Mouse (Mus musculus) liver, embryonic 11.5 days (tissue): ENCODE results near the gene Tmem98. TPM values are rescaled to one million over a fixed set of nuclear protein-coding genes. Genes with fewer than 3 reads are reported as not detected.

Experiments
- ATAC-seq: fragments of 200-750 bp; cut with Nextera tagmentation; replicated peaks from 2 replicates; pipeline ENCODE4 v1.8.0; 2017; ENCODE audit warnings: moderate number of reproducible peaks, mild to moderate bottlenecking, moderate TSS enrichment, moderate library complexity; ENCODE audit not compliant: low FRiP score
- DNase-seq: peaks from one replicate; pipeline ENCODE4 v3.0.0-alpha.2; 2017; ENCODE audit warnings: low spot score
- H3K27ac ChIP-seq: fragments of 300-500 bp; sonication (generic); 2 replicates; pipeline ENCODE4 v1.5.1; 2014; ENCODE audit warnings: mild to moderate bottlenecking, low read depth, low read length, control low read depth
- H3K27me3 ChIP-seq: fragments of 300-500 bp; sonication (generic); replicated peaks from 2 replicates; pipeline ENCODE4 v1.6.1; 2014; ENCODE audit warnings: low read length, mixed read lengths; ENCODE audit not compliant: control insufficient read depth, insufficient read depth
- H3K36me3 ChIP-seq: fragments of 300-500 bp; sonication (generic); 2 replicates; pipeline ENCODE4 v1.6.1; 2014; ENCODE audit warnings: mild to moderate bottlenecking, low read length, moderate library complexity, mixed read lengths; ENCODE audit not compliant: control insufficient read depth, insufficient read depth
- H3K4me1 ChIP-seq: fragments of 300-500 bp; sonication (generic); replicated peaks from 2 replicates; pipeline ENCODE4 v1.6.1; 2014; ENCODE audit warnings: low read length, mixed read lengths; ENCODE audit not compliant: control insufficient read depth, insufficient read depth
- H3K4me2 ChIP-seq: fragments of 300-500 bp; sonication (generic); 2 replicates; pipeline ENCODE4 v1.6.1; 2014; ENCODE audit warnings: mild to moderate bottlenecking, control low read depth, moderate library complexity
- H3K4me3 ChIP-seq: fragments of 300-500 bp; sonication (generic); 2 replicates; pipeline ENCODE4 v1.5.1; 2014; ENCODE audit warnings: low read depth, low read length, control low read depth
- H3K9ac ChIP-seq: fragments of 300-500 bp; sonication (generic); 2 replicates; pipeline ENCODE4 v1.6.1; 2014; ENCODE audit warnings: low read depth, low read length, control low read depth
- H3K9me3 ChIP-seq: fragments of 300-500 bp; sonication (generic); 2 replicates; pipeline ENCODE4 v1.6.1; 2016; ENCODE audit warnings: low read length, inconsistent platforms, mixed read lengths; ENCODE audit not compliant: control insufficient read depth
- WGBS: fragments of 180-500 bp; shearing (Covaris S2); extraction: QIAGEN DNeasy Blood & Tissue Kit; methylation state at CpG from one replicate; pipeline ENCODE4 v1.1.7; 2014; 5-methylcytosine and 5-hydroxymethylcytosine counted together
- polyA plus RNA-seq: library from polyadenylated mRNA; unstranded; fragments of >200 nt; fragmentation: Nextera tagmentation; extraction: Ambion mirVana; gene quantifications from 2 replicates; pipeline ENCODE4 v1.2.1, GENCODE M21; 2014

Tmem98 gene
- polyA plus RNA-seq, 1 experiment from 2014 or later, result 52.3 TPM

DNA sequence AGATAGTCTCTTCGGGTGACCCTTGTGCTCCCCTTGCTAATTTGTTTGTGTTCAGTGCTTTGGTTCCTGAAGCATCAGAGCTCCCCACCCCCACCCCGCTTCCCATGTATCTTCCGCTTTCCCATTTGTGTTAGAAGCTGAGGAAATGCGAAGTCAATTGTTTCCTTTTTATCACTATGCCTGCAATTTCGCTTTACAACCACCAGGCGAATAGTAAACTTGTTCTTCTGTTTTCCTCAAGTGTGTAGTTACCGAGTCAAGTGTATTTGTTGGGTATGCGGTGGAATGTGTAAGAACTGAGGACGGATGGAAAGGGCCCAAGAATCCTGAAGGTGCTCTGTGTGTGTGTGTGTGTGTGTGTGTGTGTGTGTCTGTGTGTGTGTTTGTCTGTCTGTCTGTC, 11.8 kb downstream of the Tmem98 start:
- Histone ChIP-seq H3K27ac (no peak overlapping the region), H3K4me1 (peaks cover 11% of the 10 kb centered on the region), H3K27me3 (no peaks in the 10 kb centered on the region), H3K4me3 (no peak overlapping the region), H3K9me3 (no peaks in the 10 kb centered on the region), H3K4me2 (peak overlapping the region; percentile 51), H3K36me3 (no peaks in the 10 kb centered on the region), H3K9ac (no peak overlapping the region)
- DNase-seq (no peak), ATAC-seq (no peak)
- 52% methylated on average over 9 of the region's 9 CpGs for WGBS

DNA sequence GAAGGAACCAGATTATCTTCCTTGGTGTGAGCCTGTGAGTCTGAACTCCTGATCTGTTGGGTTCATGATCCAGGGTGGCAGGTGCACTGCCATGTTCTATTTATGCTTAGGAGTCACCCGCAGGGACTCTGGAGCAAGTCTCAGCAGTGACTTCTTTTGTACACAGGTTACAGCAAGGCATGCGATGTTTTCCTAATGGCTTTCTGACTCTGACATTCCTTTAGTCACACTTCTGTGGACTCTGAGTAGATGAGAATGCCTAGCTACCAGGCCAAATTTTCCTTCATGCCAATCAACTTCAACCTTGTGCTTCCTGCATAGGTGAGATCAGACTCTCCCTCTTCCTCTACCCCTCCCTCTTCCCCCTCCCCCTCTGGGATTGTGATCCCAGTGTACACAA, 25.4 kb downstream of the Tmem98 start:
- no peak for DNase-seq
- H3K36me3 ChIP-seq, result no peaks in the 10 kb centered on the region
- H3K9ac ChIP-seq, result no peak overlapping the region
- H3K9me3 ChIP-seq, result no peaks in the 10 kb centered on the region
- H3K27me3 ChIP-seq, result no peaks in the 10 kb centered on the region
- no peak overlapping the region for H3K27ac ChIP-seq
- no peak overlapping the region for H3K4me2 ChIP-seq
- ATAC-seq, result no peak
- H3K4me3 ChIP-seq, result no peak overlapping the region
- WGBS, result 76% methylated on average over 2 of the region's 2 CpGs
- H3K4me1 ChIP-seq, result no peaks in the 10 kb centered on the region

DNA sequence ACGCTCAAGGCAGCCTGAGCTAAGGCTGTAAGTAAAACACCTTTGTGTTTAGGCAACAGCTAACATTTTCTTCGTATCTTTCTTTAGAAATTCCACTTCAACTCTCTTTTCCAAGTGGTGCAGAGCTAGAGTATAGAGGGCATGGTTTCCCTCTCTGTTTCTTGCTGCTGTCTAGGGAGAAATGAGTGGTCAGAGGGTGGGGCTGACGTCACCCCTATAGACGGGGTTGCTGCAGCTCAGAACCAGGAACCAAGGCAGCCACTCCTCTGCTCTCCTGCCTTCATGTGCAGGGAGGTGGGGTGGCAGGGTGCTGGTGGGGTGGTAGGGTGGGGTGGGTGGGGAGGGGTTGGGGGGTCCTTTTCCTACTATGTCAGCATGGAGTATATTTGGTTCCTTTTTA, 25.9 kb downstream of the Tmem98 start:
- no peaks in the 10 kb centered on the region for H3K36me3 ChIP-seq
- ATAC-seq (no peak), DNase-seq (no peak)
- WGBS, result 59% methylated on average over 4 of the region's 4 CpGs
- H3K4me2 ChIP-seq, result no peak overlapping the region
- H3K27me3 ChIP-seq, result no peaks in the 10 kb centered on the region
- no peaks in the 10 kb centered on the region for H3K9me3 ChIP-seq
- no peak overlapping the region for H3K4me3 ChIP-seq
- no peaks in the 10 kb centered on the region for H3K4me1 ChIP-seq
- H3K9ac ChIP-seq, result no peak overlapping the region
- no peak overlapping the region for H3K27ac ChIP-seq

DNA sequence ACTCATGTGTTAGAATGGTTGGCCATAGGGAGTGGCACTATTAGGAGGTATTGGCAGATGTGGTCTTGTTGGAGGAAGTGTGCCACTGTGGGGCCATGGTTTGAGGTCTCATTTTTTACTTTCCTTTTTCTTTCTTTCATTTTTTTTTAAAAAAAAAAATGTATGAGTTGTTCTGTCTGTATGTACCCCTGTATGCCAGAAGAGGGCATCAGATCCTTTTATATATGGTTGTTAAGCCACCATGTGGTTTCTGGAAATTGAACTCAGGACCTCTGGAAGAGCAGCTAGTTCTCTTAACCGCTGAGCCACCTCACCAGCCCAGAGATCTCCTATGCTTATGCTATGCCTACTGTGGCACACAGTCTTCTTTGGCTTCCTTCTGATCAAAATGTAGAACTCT, 28.7 kb downstream of the Tmem98 start:
- WGBS, result 61% methylated on average over 1 of the region's 1 CpGs
- H3K9me3 ChIP-seq, result no peaks in the 10 kb centered on the region
- H3K4me1 ChIP-seq, result no peaks in the 10 kb centered on the region
- H3K9ac ChIP-seq, result no peak overlapping the region
- no peak for ATAC-seq
- H3K4me2 ChIP-seq, result no peak overlapping the region
- DNase-seq, result no peak
- no peaks in the 10 kb centered on the region for H3K27me3 ChIP-seq
- no peak overlapping the region for H3K4me3 ChIP-seq
- H3K27ac ChIP-seq, result no peak overlapping the region
- no peaks in the 10 kb centered on the region for H3K36me3 ChIP-seq

DNA sequence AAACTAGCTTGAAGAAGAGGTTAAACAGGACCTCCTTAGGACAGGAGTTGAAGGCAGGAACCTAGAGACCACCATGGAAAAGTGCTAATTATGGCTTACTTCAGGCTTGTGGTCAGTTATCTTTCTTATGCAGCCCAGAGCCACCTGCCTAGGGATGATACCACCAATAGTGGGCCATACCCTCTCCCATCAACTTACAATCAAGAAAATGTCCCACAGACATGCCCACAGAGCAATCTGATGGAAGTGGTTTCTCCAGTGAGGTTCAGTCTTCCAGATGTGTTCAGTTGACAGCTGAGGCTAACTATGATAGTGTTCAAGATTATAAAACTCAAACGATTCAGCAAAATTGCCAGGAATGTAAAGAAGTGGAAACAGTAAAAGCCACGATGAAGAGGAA, 33.5 kb downstream of the Tmem98 start:
- Histone ChIP-seq H3K9ac (no peak overlapping the region), H3K27ac (no peak overlapping the region), H3K36me3 (no peaks in the 10 kb centered on the region), H3K4me1 (no peaks in the 10 kb centered on the region), H3K4me2 (no peak overlapping the region), H3K27me3 (no peaks in the 10 kb centered on the region), H3K4me3 (no peak overlapping the region), H3K9me3 (no peaks in the 10 kb centered on the region)
- no peak for DNase-seq
- 47% methylated on average over 2 of the region's 2 CpGs for WGBS
- no peak for ATAC-seq

DNA sequence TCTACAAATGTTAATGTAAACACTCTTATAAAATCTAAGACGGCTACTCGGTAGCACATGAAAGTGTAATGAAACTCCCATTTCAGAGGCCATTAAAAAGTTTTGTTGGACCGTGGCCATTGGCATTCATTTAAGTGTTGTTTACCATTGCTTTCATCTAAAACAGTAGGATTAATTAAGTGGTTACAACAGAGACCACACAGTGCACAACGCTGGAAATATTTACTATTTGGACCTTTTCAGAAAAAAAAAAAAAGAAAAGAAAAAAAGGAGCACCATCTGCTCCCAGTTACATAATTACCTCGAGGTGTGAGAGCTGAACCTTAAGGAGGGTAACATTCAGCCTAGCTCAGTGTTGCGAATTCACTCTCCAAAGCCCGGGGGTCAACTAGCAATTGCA, 35.5 kb downstream of the Tmem98 start:
- WGBS, result 70% methylated on average over 7 of the region's 7 CpGs
- Histone ChIP-seq H3K4me3 (no peak overlapping the region), H3K9ac (no peak overlapping the region), H3K27me3 (no peaks in the 10 kb centered on the region), H3K36me3 (no peaks in the 10 kb centered on the region), H3K4me2 (no peak overlapping the region), H3K4me1 (no peaks in the 10 kb centered on the region), H3K27ac (no peak overlapping the region), H3K9me3 (no peaks in the 10 kb centered on the region)
- DNase-seq, result no peak
- ATAC-seq, result no peak

DNA sequence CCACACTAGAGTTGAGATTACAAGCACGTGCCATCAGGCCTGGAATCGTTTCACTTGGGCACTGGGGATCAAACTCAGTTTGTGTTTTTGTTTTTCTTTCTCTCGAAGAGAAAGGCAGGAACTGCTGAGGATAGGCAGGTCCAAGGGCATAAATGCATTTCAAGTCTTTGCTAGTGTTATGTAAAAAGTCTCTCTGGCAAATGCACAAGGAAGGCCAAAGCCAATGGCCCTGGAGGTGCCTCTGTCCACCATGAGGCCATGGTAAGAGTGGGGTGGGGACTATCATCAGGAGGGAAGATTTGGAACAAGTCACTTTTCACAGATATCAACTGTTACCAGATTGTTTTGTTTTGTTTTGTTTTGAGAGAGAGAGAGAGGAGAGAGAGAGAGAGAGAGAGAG, 36.1 kb downstream of the Tmem98 start:
- no peak for ATAC-seq
- Histone ChIP-seq H3K9me3 (no peaks in the 10 kb centered on the region), H3K36me3 (no peaks in the 10 kb centered on the region), H3K4me2 (no peak overlapping the region), H3K27me3 (no peaks in the 10 kb centered on the region), H3K9ac (no peak overlapping the region), H3K4me3 (no peak overlapping the region), H3K4me1 (no peaks in the 10 kb centered on the region), H3K27ac (no peak overlapping the region)
- 59% methylated on average over 3 of the region's 3 CpGs for WGBS
- no peak for DNase-seq

DNA sequence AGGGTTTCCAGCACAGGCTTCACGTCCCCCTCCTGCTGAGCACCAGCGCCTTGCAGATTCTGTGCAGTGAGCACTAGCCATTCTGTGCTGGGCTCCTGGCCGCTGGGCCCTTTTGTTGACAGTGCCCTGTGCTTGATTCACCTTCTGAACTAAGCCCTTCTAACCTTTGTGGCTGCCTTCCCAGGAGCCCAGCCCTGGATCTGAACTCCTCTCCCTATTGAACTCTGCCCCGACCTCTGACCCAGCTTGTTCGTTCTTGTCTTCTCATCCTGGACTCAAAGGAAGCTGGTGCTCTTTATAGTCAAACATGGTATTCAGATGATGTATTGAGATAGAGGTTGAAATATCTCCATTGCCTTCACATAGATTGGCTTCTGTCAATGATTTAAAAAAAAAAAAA, 38.2 kb downstream of the Tmem98 start:
- ATAC-seq (no peak), DNase-seq (no peak)
- Histone ChIP-seq H3K27ac (no peak overlapping the region), H3K9ac (no peak overlapping the region), H3K27me3 (no peaks in the 10 kb centered on the region), H3K4me2 (no peak overlapping the region), H3K4me1 (no peaks in the 10 kb centered on the region), H3K9me3 (no peaks in the 10 kb centered on the region), H3K36me3 (no peaks in the 10 kb centered on the region), H3K4me3 (no peak overlapping the region)
- whole genome bisulfite sequencing, result 56% methylated on average over 5 of the region's 5 CpGs

DNA sequence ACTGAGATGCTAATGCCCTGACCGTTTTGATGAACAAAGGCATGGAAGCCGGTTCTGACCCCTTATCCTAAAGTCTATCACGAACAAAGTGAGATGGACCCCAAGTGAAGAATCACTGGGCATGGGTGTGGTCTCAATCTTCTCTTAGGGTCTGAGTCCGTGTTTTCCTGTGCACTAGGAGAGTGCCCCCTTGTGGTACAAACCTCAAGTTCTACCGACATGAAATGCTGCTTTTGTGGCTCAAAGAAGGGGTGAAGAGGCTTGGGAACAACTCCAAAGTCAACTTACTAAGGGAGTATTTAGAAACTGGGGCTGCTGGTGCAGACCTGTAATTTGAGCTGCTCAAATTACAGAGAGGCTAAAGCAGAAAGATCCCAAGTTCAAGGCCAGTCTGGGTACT, 41.9 kb downstream of the Tmem98 start:
- no peak overlapping the region for H3K4me3 ChIP-seq
- H3K27me3 ChIP-seq, result no peaks in the 10 kb centered on the region
- H3K4me2 ChIP-seq, result no peak overlapping the region
- WGBS, result 39% methylated on average over 5 of the region's 5 CpGs
- no peak overlapping the region for H3K27ac ChIP-seq
- no peaks in the 10 kb centered on the region for H3K4me1 ChIP-seq
- DNase-seq, result no peak
- no peak overlapping the region for H3K9ac ChIP-seq
- no peaks in the 10 kb centered on the region for H3K36me3 ChIP-seq
- H3K9me3 ChIP-seq, result no peaks in the 10 kb centered on the region
- no peak for ATAC-seq
